Mouse (Mus musculus): ENCODE data around the gene Olfr1109.

The Olfr1109 gene

GRCm38 (mm10) chr2:87095908-87096307 lies at the start of gene Olfr1109:
Gene Olfr1109, minus strand, starts transcription at chr2:87096008.
- DNase-seq (ENCODE audit: low spot score), result no peak

- DNase-seq (ENCODE audit: low spot score), result no peak
Observed at GRCm38 (mm10) chr2:87140200-87140599, 44.4 kb upstream of the Olfr1109 start, which contains the start of gene Olfr1110. Gene Olfr1110, minus strand, starts transcription at chr2:87140300.

- no peak for DNase-seq (ENCODE audit: low spot score)
Observed at GRCm38 (mm10) chr2:87114467-87114866, 18.7 kb upstream of the Olfr1109 start, which contains the start of gene Olfr259. Gene Olfr259, minus strand, starts transcription at chr2:87114567.

GRCm38 (mm10) chr2:87075717-87076116 lies 20.1 kb downstream of the Olfr1109 start, which contains the start of gene Olfr1107:
Gene Olfr1107, minus strand, starts transcription at chr2:87075817.
- DNase-seq (ENCODE audit: low spot score), result no peak

- DNase-seq (ENCODE audit: low spot score), result no peak
Observed at GRCm38 (mm10) chr2:87052173-87052572, 43.6 kb downstream of the Olfr1109 start, which contains the start of gene Olfr1106. Gene Olfr1106, minus strand, starts transcription at chr2:87052273.

All from spleen, adult 12 weeks (tissue).